Mouse (Mus musculus) naive thymus-derived CD4-positive, alpha-beta T cell, adult 2 months (primary cell): Measurements from ENCODE around the gene 9130213A22Rik.

Source experiments
- DNase-seq: peaks from one replicate; pipeline ENCODE4 v3.0.0-alpha.2; 2011; ENCODE audit warnings: low read depth

Gene 9130213A22Rik

GRCm38 (mm10) chr11:69123693-69124497 is 1.5 kb upstream of the 9130213A22Rik start:
- peak; percentile 89 for DNase-seq

GRCm38 (mm10) chr11:69123056-69123692 is 785 bp upstream of the 9130213A22Rik start:
- DNase-seq, result peak; percentile 87

- DNase-seq, result peak; percentile 62
These were observed 551 bp downstream of the 9130213A22Rik start for GRCm38 (mm10) chr11:69121741-69122335.

- peak; percentile 55 for DNase-seq
These were observed 1.2 kb downstream of the 9130213A22Rik start for GRCm38 (mm10) chr11:69121001-69121740.

GRCm38 (mm10) chr11:69120221-69121000 is 2.0 kb downstream of the 9130213A22Rik start, which contains the start of gene Hes7:
TSS of gene Hes7 (plus strand) at chr11:69120404.
- no peak for DNase-seq

GRCm38 (mm10) chr11:69119446-69120155 is 2.8 kb downstream of the 9130213A22Rik start:
- no peak for DNase-seq

- peak; percentile 92 for DNase-seq
These were observed 3.6 kb downstream of the 9130213A22Rik start for GRCm38 (mm10) chr11:69118765-69119164.

GRCm38 (mm10) chr11:69117737-69118695 is 4.4 kb downstream of the 9130213A22Rik start:
- DNase-seq, result peak; percentile 75

- DNase-seq, result no peak
These were observed 5.5 kb downstream of the 9130213A22Rik start for GRCm38 (mm10) chr11:69116843-69117242.

- DNase-seq, result no peak
These were observed 7.8 kb downstream of the 9130213A22Rik start for GRCm38 (mm10) chr11:69114621-69115020.

GRCm38 (mm10) chr11:69114018-69114417 is 8.4 kb downstream of the 9130213A22Rik start:
- DNase-seq, result no peak

GRCm38 (mm10) chr11:69111865-69112264 is 10.5 kb downstream of the 9130213A22Rik start:
- DNase-seq, result no peak

GRCm38 (mm10) chr11:69111051-69111810 is 11.2 kb downstream of the 9130213A22Rik start:
- no peak for DNase-seq

- peak; percentile 89 for DNase-seq
These were observed 11.9 kb downstream of the 9130213A22Rik start for GRCm38 (mm10) chr11:69110319-69111046.

GRCm38 (mm10) chr11:69109032-69109900 is 13.1 kb downstream of the 9130213A22Rik start:
- DNase-seq, result peak; percentile 27

- no peak for DNase-seq
These were observed 14.2 kb downstream of the 9130213A22Rik start for GRCm38 (mm10) chr11:69108223-69108622.

- peak; percentile 26 for DNase-seq
These were observed 14.7 kb downstream of the 9130213A22Rik start for GRCm38 (mm10) chr11:69107676-69108075.
